Mouse (Mus musculus) heart, postnatal 14 days (tissue): Measurements from ENCODE around the gene Aoc3. TPM values are rescaled to one million over a fixed set of nuclear protein-coding genes. Genes with fewer than 3 reads are reported as not detected.
"Not testable (repeated sequence)": the region's sequence is repeated elsewhere in the genome, so short reads cannot be mapped to it uniquely, and the experiment has no call there.

Source experiments
- DNase-seq, 2 experiments: peaks; one replicate each; pipeline ENCODE4 v3.0.0; 2021 to 2022
- intact Hi-C: fragments of 180-260 bp; cut with DNase I; formaldehyde crosslinking; loops from one replicate; pipeline ENCODE4 v1.15.1; 2025
- microRNA-seq, 2 experiments: library from miRNA; unstranded; fragments of <30 nt; microRNA quantifications; one replicate each; pipeline ENCODE4 v1.2.0; 2021 to 2022
- total RNA-seq, 2 experiments: library from RNA; stranded (reverse); gene quantifications; 2 replicates each; pipeline ENCODE4 v1.2.3; 2021

The Aoc3 gene
- total RNA-seq, 2 experiments from 2014 or later = 36.9 to 42.0 TPM

DNA sequence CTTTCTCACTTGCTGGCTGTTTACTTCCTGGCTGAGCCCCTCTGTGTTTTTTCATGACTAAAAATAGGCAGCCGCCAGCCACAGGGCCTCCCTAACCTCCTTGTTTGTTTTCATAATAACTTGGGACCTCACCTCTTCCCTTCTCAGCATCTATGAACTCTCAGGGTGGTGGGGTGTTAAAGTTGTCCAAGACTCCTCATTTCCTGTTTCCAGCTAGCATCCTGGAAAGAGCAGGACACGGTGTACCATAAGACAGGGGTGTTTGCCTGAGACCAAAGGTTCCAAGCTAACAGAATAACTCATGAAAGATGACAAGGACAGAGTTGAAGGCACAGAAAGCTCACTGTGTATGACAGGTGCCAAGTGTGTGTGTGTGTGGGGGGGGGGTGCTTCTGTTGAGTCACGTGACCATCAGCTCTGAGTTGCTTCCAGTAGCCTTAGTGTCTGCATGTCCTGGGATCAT lies 30.3 kb downstream of the Aoc3 start:
- DNase-seq = peak in 1 of 2 experiments; percentile 27
- intact Hi-C loops = loop anchor here (5.0 kb wide), 1 partner anchor 33 kb away; the partner anchor contains the start of gene Aoc2

DNA sequence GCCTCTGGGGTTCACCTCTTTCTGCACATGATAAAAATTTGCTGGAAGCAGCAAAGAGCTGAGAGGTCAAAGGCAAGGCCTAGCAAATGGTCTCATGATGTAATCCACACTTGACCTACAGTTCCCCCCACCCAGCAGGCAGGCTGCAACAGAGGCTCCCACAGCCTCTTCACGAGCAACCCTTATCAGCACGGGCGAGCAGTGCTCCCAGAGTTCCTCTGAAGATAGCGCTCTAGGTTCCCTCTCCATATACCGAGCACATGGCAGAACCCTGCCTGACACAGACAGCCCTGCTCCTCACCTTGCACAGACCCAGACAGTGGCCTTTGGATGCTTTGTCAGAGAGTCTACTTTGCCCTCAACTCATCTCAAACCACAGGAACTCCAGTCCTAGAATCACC lies 34.1 kb downstream of the Aoc3 start:
- intact Hi-C loops = loop anchor here (5.0 kb wide), 1 partner anchor 37 kb away; the partner anchor contains the start of gene Aoc2
- DNase-seq = no peak

DNA sequence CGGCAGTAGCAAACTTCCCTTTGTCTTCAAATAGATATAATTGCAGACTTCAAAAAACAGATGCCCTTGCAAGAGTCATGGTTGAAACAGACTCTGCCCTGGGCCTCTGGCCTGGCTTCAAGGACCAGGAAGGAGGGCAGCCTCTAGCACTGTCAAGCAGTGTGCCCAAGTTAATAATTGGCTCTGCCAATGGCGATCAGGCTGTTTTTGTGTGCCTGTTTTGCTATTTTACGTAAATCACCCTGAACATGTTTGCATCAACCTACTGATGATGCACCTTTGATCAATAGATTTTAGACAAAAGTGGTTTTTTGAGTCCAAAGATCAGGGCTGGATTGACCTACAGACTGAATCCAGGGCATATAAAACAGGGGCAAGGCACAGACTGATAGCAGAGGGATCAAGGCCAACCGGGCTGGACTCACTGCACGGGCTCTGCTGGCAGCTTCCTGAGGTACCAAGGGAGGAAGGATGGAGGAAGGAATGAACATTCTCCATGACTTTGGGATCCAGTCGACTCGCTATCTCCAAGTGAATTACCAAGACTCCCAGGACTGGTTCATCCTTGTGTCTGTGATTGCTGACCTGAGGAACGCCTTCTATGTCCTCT lies 37.0 kb downstream of the Aoc3 start, which contains the start of gene G6pc:
Gene G6pc (plus strand): TSS at position 236 of the 610 bp plus-strand sequence.
- intact Hi-C loops = no loop called here
- no peak for DNase-seq

DNA sequence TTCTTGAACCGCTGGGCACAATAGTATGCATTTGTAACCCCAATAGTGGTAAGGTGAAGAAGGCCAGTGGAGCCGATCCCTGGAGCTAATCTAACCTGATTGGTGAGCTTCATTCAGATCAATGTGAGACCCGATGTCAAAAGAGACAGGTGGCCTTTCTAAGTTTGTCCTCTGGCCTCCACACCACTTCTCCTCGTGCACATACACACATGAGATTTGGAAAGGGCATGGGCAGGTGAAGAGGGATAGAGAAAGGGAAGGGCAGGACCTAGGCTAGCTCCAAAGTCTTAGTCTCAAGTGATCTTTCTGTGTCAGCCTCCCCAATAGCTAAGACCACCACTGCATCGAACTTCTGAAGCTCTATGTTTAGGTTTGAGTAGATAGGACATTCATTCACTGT lies 39.7 kb downstream of the Aoc3 start:
- no peak for DNase-seq
- intact Hi-C loops = no loop called here

DNA sequence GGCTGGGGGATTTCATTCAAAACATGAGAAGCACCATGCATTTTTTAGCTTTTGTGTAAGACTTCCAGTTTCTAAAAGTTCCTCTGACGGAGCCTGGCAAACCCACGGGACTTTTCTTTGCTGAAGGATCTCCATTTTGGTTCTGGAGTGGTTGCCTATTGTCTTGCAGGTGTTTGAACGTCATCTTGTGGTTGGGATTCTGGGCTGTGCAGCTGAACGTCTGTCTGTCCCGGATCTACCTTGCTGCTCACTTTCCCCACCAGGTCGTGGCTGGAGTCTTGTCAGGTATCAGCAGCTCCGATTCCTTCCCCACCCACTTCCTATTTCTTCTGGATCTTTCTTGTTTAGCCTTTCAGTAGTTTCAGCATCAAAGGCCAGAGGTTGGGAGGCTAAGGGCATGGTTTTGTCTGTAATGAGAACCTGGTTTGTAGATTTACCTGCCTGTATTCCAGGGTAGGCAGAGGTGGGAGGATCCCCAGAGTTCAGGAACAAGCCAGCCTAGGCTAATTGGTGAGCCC lies 44.1 kb downstream of the Aoc3 start:
- intact Hi-C loops = no loop called here
- no peak for DNase-seq

DNA sequence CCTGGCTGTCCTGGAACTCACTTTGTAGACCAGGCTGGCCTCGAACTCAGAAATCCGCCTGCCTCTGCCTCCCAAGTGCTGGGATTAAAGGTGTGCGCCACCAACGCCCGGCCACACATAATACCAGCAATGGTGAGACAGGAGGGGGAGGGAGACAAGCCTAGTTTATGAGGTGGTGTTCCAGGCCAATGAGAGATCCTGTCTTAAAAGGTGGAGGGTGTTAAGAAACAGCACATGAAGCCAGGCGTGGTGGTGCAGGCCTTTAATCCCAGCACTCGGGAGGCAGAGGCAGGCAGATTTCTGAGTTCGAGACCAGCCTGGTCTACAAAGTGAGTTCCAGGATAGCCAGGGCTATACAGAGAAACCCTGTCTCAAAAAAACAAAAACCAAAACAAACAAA lies 47.8 kb downstream of the Aoc3 start:
- DNase-seq, intact Hi-C loops: not testable (repeated sequence)

DNA sequence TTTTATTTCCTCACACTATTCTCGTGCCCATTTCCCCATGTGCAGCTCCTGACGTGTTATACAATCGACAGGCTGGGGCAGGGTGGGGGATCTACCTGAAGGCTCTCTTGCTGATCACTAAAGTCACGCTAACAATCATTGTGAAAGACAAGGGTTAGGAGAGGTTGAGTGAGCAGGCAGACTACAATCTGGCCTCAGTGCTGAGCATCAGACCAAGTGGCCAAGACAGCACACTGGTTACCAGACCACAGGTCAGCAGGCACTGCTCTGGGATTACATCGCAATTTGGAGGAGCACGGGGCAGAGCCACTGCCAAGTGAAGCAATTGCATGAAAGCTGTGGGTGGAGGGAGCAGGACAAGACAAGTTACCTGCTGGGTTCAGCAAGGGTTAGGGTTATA lies 48.5 kb downstream of the Aoc3 start:
- intact Hi-C loops = no loop called here
- no peak for DNase-seq

DNA sequence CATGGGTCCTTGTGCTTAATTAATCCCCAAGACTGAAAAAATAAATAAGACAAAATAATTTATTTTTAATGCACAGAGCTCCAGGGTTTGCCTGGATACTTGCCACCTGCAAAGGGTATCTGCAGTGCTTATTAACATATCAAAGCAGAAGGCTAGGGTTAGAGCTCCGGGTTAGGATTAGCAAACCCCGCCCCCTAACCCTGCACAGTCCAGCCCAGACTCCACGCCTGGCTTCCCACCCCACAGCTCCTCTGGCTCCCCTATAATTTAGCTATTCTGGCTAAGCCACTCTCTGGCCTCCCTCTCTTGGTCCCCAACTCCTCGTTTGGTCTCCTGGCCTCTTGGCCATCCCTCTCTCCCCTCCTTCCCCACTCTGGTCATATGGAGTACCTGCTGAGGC lies 51.4 kb downstream of the Aoc3 start:
- DNase-seq = no peak
- intact Hi-C loops = no loop called here

Small RNA genes within 50 kb of the gene (microRNA-seq; reads per million reads assigned to microRNA genes)
- 0 reads per million in 2 experiments for gene Gm25593

Other genes with a start within 250 kb of the Aoc3 start
- 10 to 100 TPM; 16.8 to 21.4 TPM for gene Coasy, start 248.0 kb upstream of the Aoc3 start, total RNA-seq
- gene Mlx, start 243.3 kb upstream of the Aoc3 start, total RNA-seq = 10 to 100 TPM; 17.4 to 17.6 TPM
- gene Psmc3ip, start 235.2 kb upstream of the Aoc3 start, total RNA-seq = 1 to 10 TPM; 2.0 to 2.2 TPM
- 10 to 100 TPM; 37.7 to 40.0 TPM for gene Retreg3, start 210.7 kb upstream of the Aoc3 start, total RNA-seq
- gene Tubg1, start 210.7 kb upstream of the Aoc3 start, total RNA-seq = 10 to 100 TPM; 20.9 to 25.8 TPM
- gene Tubg2, start 174.7 kb upstream of the Aoc3 start, total RNA-seq = 1 to 10 TPM; 2.2 to 2.9 TPM
- 1 to 10 TPM; 1.4 to 2.1 TPM for gene Cntnap1, start 160.1 kb upstream of the Aoc3 start, total RNA-seq
- 10 to 100 TPM; 26.6 to 26.9 TPM for gene Plekhh3, start 159.3 kb upstream of the Aoc3 start, total RNA-seq
- gene Ccr10, start 155.2 kb upstream of the Aoc3 start, total RNA-seq = not detected
- 10 to 100 TPM; 24.0 to 27.5 TPM for gene Ezh1, start 104.1 kb upstream of the Aoc3 start, total RNA-seq
- gene Ramp2, start 84.6 kb upstream of the Aoc3 start, total RNA-seq = 100 to 1,000 TPM; 149 to 167 TPM
- 10 to 100 TPM; 76.4 to 81.0 TPM for gene Vps25, start 76.9 kb upstream of the Aoc3 start, total RNA-seq
- 10 to 100 TPM in 1 of 2 experiments, 1 to 10 TPM in 1; 7.0 to 11.7 TPM for gene Wnk4, start 70.0 kb upstream of the Aoc3 start, total RNA-seq
- under 1 TPM; 0.24 to 0.39 TPM for gene Cntd1, start 51.6 kb upstream of the Aoc3 start, total RNA-seq
- gene Coa3, start 51.5 kb upstream of the Aoc3 start, total RNA-seq = 10 to 100 TPM; 84.0 to 89.7 TPM
- 10 to 100 TPM; 90.0 to 96.3 TPM for gene Becn1, start 28.3 kb upstream of the Aoc3 start, total RNA-seq
- 10 to 100 TPM; 80.9 to 96.0 TPM for gene Psme3, start 14.4 kb upstream of the Aoc3 start, total RNA-seq
- 1 to 10 TPM; 3.1 to 3.2 TPM for gene Aoc2, start 5.5 kb upstream of the Aoc3 start, total RNA-seq
- gene G6pc, start 37.0 kb downstream of the Aoc3 start, total RNA-seq = not detected
- gene Aarsd1, start 87.0 kb downstream of the Aoc3 start, total RNA-seq = 10 to 100 TPM; 14.2 to 21.3 TPM
- 10 to 100 TPM in 1 of 2 experiments, 1 to 10 TPM in 1; 3.2 to 11.2 TPM for gene Gm27029, start 94.2 kb downstream of the Aoc3 start, total RNA-seq
- gene Rundc1, start 94.5 kb downstream of the Aoc3 start, total RNA-seq = 10 to 100 TPM; 10.8 to 11.1 TPM
- 10 to 100 TPM; 60.2 to 61.2 TPM for gene Ptges3l, start 94.7 kb downstream of the Aoc3 start, total RNA-seq
- gene Rpl27, start 111.7 kb downstream of the Aoc3 start, total RNA-seq = 10 to 100 TPM; 49.7 to 52.9 TPM
- 10 to 100 TPM; 12.2 TPM for gene Ifi35, start 117.8 kb downstream of the Aoc3 start, total RNA-seq
- 1 to 10 TPM; 5.9 to 6.7 TPM for gene Rnd2, start 134.4 kb downstream of the Aoc3 start, total RNA-seq
- 10 to 100 TPM; 31.8 to 33.0 TPM for gene Vat1, start 135.6 kb downstream of the Aoc3 start, total RNA-seq
- 1 to 10 TPM; 1.2 to 1.7 TPM for gene Brca1, start 221.3 kb downstream of the Aoc3 start, total RNA-seq
- gene Nbr1, start 221.5 kb downstream of the Aoc3 start, total RNA-seq = 100 to 1,000 TPM in 1 of 2 experiments, 10 to 100 TPM in 1; 98.4 to 103 TPM